Mouse (Mus musculus) urinary bladder, adult 18-20 months (tissue): ENCODE measurements around the gene Hepacam2.
"Not testable (repeated sequence)": the region's sequence is repeated elsewhere in the genome, so short reads cannot be mapped to it uniquely, and the experiment has no call there.

Source experiments
- DNase-seq, 2 experiments: peaks; one replicate each; pipeline ENCODE4 v3.0.0; 2022; ENCODE audit warnings: low spot score in 2 of 2, mixed read lengths in 2 of 2

Hepacam2 gene

GRCm38 (mm10) chr6:3463594-3463993 lies 34.5 kb downstream of the Hepacam2 start:
- DNase-seq = no peak

GRCm38 (mm10) chr6:3463026-3463425 lies 35.1 kb downstream of the Hepacam2 start:
- DNase-seq = no peak

- DNase-seq = no peak
Measured at GRCm38 (mm10) chr6:3455944-3456536, 42.1 kb downstream of the Hepacam2 start.

GRCm38 (mm10) chr6:3454421-3454820 lies 43.7 kb downstream of the Hepacam2 start:
- no peak for DNase-seq

- DNase-seq = peak; percentile 23 to 39
Measured at GRCm38 (mm10) chr6:3447404-3447803, 50.7 kb downstream of the Hepacam2 start.

- DNase-seq = no peak
Measured at GRCm38 (mm10) chr6:3443905-3444304, 54.2 kb downstream of the Hepacam2 start.

- no peak for DNase-seq
Measured at GRCm38 (mm10) chr6:3436087-3436486, 62.0 kb downstream of the Hepacam2 start.

- not testable (repeated sequence) for DNase-seq
Measured at GRCm38 (mm10) chr6:3430976-3431375, 67.1 kb downstream of the Hepacam2 start.

- DNase-seq = no peak
Measured at GRCm38 (mm10) chr6:3427047-3427446, 71.1 kb downstream of the Hepacam2 start.

- DNase-seq = not testable (repeated sequence)
Measured at GRCm38 (mm10) chr6:3425333-3425732, 72.8 kb downstream of the Hepacam2 start.

- DNase-seq = peak in 1 of 2 experiments; percentile 8
Measured at GRCm38 (mm10) chr6:3424613-3425277, 73.4 kb downstream of the Hepacam2 start.
